Mouse (Mus musculus) CH12.LX (cell line): ENCODE measurements at regions not wholly inside any gene's neighbourhood (a gene's known extent, or its start where the extent isn't known, plus 50 kb on each side); places are given as distances from the start of the nearest gene placed in this dataset.
"Not testable (repeated sequence)": the region's sequence is repeated elsewhere in the genome, so short reads cannot be mapped to it uniquely, and the experiment has no call there.

ENCODE experiments used
- DNase-seq: peaks from one replicate; pipeline ENCODE4 v3.0.0-alpha.2; 2013; ENCODE audit errors: extremely low read depth
- H3K27ac ChIP-seq: 2 replicates; pipeline ENCODE4 v1.5.1; 2012; ENCODE audit warnings: low read depth, mild to moderate bottlenecking, control low read depth, moderate library complexity; ENCODE audit not compliant: insufficient read depth
- H3K27me3 ChIP-seq: replicated peaks from 2 replicates; pipeline ENCODE3; 2012; ENCODE audit warnings: inconsistent platforms
- H3K36me3 ChIP-seq, 2 experiments: replicated peaks in 1 of 2; 2 replicates each; pipeline versions ENCODE3 to v1.6.1; 2012; ENCODE audit warnings: inconsistent platforms in 1 of 2, low read length in 1 of 2, mild to moderate bottlenecking in 1 of 2, mixed read lengths in 1 of 2, moderate library complexity in 1 of 2; ENCODE audit not compliant: control insufficient read depth in 1 of 2, insufficient read depth in 1 of 2
- H3K4me1 ChIP-seq, 2 experiments: 2 replicates each; pipeline ENCODE4 v1.6.1; 2012; ENCODE audit warnings: inconsistent platforms in 1 of 2, moderate library complexity in 1 of 2; ENCODE audit not compliant: insufficient read depth in 2 of 2, control insufficient read depth in 1 of 2
- H3K4me2 ChIP-seq: 2 replicates; pipeline ENCODE4 v1.6.1; 2012; ENCODE audit warnings: low read depth, mild to moderate bottlenecking, control low read depth; ENCODE audit not compliant: poor library complexity, insufficient read depth, severe bottlenecking
- H3K4me3 ChIP-seq, 3 experiments: fragments of 150-350 bp in 1 of 3; sonication (generic) in 1 of 3; replicated peaks in 1 of 3; 2 replicates each; pipeline versions ENCODE3 to v1.5.1; 2011 to 2012; ENCODE audit warnings: low read depth in 2 of 3, low read length in 2 of 3, mild to moderate bottlenecking in 2 of 3, moderate library complexity in 2 of 3, control low read depth in 1 of 3, improper control_type of control experiment in 1 of 3, inconsistent platforms in 1 of 3, mixed read lengths in 1 of 3; ENCODE audit not compliant: poor library complexity in 1 of 3
- H3K79me2 ChIP-seq: replicated peaks from 2 replicates; pipeline ENCODE4 v1.6.1; 2012; ENCODE audit warnings: mild to moderate bottlenecking, moderate library complexity; ENCODE audit not compliant: control insufficient read depth, poor library complexity, insufficient read depth, severe bottlenecking; ENCODE audit errors: extremely low read depth
- H3K9ac ChIP-seq: 2 replicates; pipeline ENCODE4 v1.6.1; 2012; ENCODE audit warnings: low read depth, mild to moderate bottlenecking, control low read depth, moderate library complexity; ENCODE audit not compliant: insufficient read depth
- H3K9me3 ChIP-seq: replicated peaks from 2 replicates; pipeline ENCODE3; 2012; ENCODE audit warnings: low read length, inconsistent platforms, mixed read lengths
- BHLHE40 ChIP-seq: IDR thresholded peaks from 2 replicates; pipeline ENCODE4 v1.6.1; 2011; ENCODE audit warnings: mild to moderate bottlenecking, low read depth, low read length, improper control_type of control experiment
- CHD1 ChIP-seq: IDR thresholded peaks from 2 replicates; pipeline ENCODE4 v1.6.1; 2012; ENCODE audit warnings: low read depth, low read length, improper control_type of control experiment, inconsistent platforms
- CHD2 ChIP-seq: IDR thresholded peaks from 2 replicates; pipeline ENCODE4 v1.6.1; 2011; ENCODE audit warnings: low read length, improper control_type of control experiment
- ELF1 ChIP-seq: IDR thresholded peaks from 2 replicates; pipeline ENCODE4 v1.6.1; 2014; ENCODE audit warnings: low read depth, mild to moderate bottlenecking, inconsistent platforms, low read length, improper control_type of control experiment
- EP300 ChIP-seq: IDR thresholded peaks from 2 replicates; pipeline ENCODE4 v1.6.1; 2011; ENCODE audit warnings: low read length, improper control_type of control experiment
- GABPA ChIP-seq: IDR thresholded peaks from 2 replicates; pipeline ENCODE4 v1.6.1; 2012; ENCODE audit warnings: low read depth, low read length, improper control_type of control experiment, inconsistent platforms; ENCODE audit not compliant: insufficient replicate concordance
- JUN ChIP-seq: IDR thresholded peaks from 2 replicates; pipeline ENCODE4 v1.6.1; 2011; ENCODE audit warnings: low read depth, mild to moderate bottlenecking, low read length, improper control_type of control experiment, moderate library complexity; ENCODE audit not compliant: insufficient read depth
- JUND ChIP-seq: conservative IDR thresholded peaks from 2 replicates; pipeline ENCODE4 v1.6.1; 2011; ENCODE audit warnings: low read depth, low read length, improper control_type of control experiment
- MAFK ChIP-seq: IDR thresholded peaks from 2 replicates; pipeline ENCODE4 v1.6.1; 2011; ENCODE audit warnings: low read length, improper control_type of control experiment; ENCODE audit not compliant: insufficient replicate concordance
- MYC ChIP-seq: IDR thresholded peaks from 2 replicates; pipeline ENCODE4 v1.6.1; 2011; ENCODE audit warnings: low read depth, mild to moderate bottlenecking, improper control_type of control experiment, low read length
- NRF1 ChIP-seq: IDR thresholded peaks from 2 replicates; pipeline ENCODE4 v1.6.1; 2014; ENCODE audit warnings: low read depth, mild to moderate bottlenecking, inconsistent platforms, low read length, improper control_type of control experiment, moderate library complexity
- PAX5 ChIP-seq: IDR thresholded peaks from 2 replicates; pipeline ENCODE4 v1.6.1; 2012; ENCODE audit warnings: low read length, inconsistent platforms, mixed read lengths
- POLR2A ChIP-seq: IDR thresholded peaks from 2 replicates; pipeline ENCODE4 v1.6.1; 2011; ENCODE audit warnings: low read depth, mild to moderate bottlenecking, improper control_type of control experiment, low read length
- SMC3 ChIP-seq: IDR thresholded peaks from 2 replicates; pipeline ENCODE4 v1.6.1; 2011; ENCODE audit warnings: low read depth, low read length, improper control_type of control experiment
- USF1 ChIP-seq: IDR thresholded peaks from 2 replicates; pipeline ENCODE4 v1.6.1; 2014; ENCODE audit warnings: low read depth, mild to moderate bottlenecking, inconsistent platforms, low read length, improper control_type of control experiment
- ZC3H11A ChIP-seq: IDR thresholded peaks from 2 replicates; pipeline ENCODE4 v1.6.1; 2012; ENCODE audit warnings: low read depth, mild to moderate bottlenecking, inconsistent platforms, low read length, improper control_type of control experiment
- ZKSCAN1 ChIP-seq: IDR thresholded peaks from 2 replicates; pipeline ENCODE4 v1.6.1; 2012; ENCODE audit warnings: low read depth, inconsistent platforms, low read length, improper control_type of control experiment, borderline replicate concordance
- ZMIZ1 ChIP-seq: IDR thresholded peaks from 2 replicates; pipeline ENCODE4 v1.6.1; 2012; ENCODE audit warnings: low read depth, mild to moderate bottlenecking, inconsistent platforms, low read length, improper control_type of control experiment
- ZNF384 ChIP-seq: IDR thresholded peaks from 2 replicates; pipeline ENCODE4 v1.6.1; 2012; ENCODE audit warnings: low read depth, low read length, improper control_type of control experiment, inconsistent platforms
- dilution Hi-C: fragments of 300-500 bp; cut with MboI; formaldehyde crosslinking; loops from 2 replicates; pipeline ENCODE4 v1.14.3; 2020; ENCODE audit warnings: low sequenced_read_pairs; ENCODE audit not compliant: extremely low pct_unique_long_range_greater_than_20kb, extremely low pct_ligation_motif_present
- in situ Hi-C: fragments of 300-500 bp; cut with MboI; formaldehyde crosslinking; loops from 3 replicates; pipeline ENCODE4 v1.14.3; 2019; ENCODE audit warnings: low sequenced_read_pairs, low pct_ligation_motif_present, low pct_unique_long_range_greater_than_20kb, mixed read lengths

- no peak overlapping the region for H3K4me3 ChIP-seq
- H3K27me3 ChIP-seq, result no peaks in the 10 kb centered on the region
- H3K36me3 ChIP-seq, result no peaks in the 10 kb centered on the region
- H3K4me2 ChIP-seq, result no peak overlapping the region
- H3K79me2 ChIP-seq, result no peaks in the 10 kb centered on the region
- no peak for DNase-seq
- H3K27ac ChIP-seq, result no peak overlapping the region
- H3K9me3 ChIP-seq, result peaks cover 3% of the 10 kb centered on the region
- TF ChIP-seq POLR2A, result no peak
- TF ChIP-seq ZNF384, result no peak
- no peak for TF ChIP-seq ZC3H11A
- no peak for TF ChIP-seq CHD2
- no peak for TF ChIP-seq MAFK
- no peak for TF ChIP-seq CHD1
- H3K9ac ChIP-seq, result no peak overlapping the region
- H3K4me1 ChIP-seq, result no peaks in the 10 kb centered on the region
- in situ Hi-C loops (no loop called here), dilution Hi-C loops (no loop called here)
These were observed 200.4 kb downstream of the Fam43a start for GRCm38 (mm10) chr16:30799699-30800483.

GRCm38 (mm10) chr16:30804018-30804417 lies 204.5 kb downstream of the Fam43a start:
- H3K4me3 ChIP-seq, result no peak overlapping the region
- no peak for DNase-seq
- in situ Hi-C loops (no loop called here), dilution Hi-C loops (no loop called here)
- no peaks in the 10 kb centered on the region for H3K27me3 ChIP-seq
- peaks cover 3% of the 10 kb centered on the region for H3K9me3 ChIP-seq
- peaks cover 7 to 13% of the 10 kb centered on the region in 2 experiments; a peak in 3 of 4 replicates for H3K4me1 ChIP-seq
- H3K36me3 ChIP-seq, result no peaks in the 10 kb centered on the region
- H3K79me2 ChIP-seq, result no peaks in the 10 kb centered on the region
- no peak overlapping the region for H3K4me2 ChIP-seq
- H3K9ac ChIP-seq, result no peak overlapping the region
- TF ChIP-seq NRF1 (no peak), SMC3 (no peak), EP300 (no peak), CHD2 (no peak), PAX5 (no peak), GABPA (no peak), MYC (no peak), JUN (no peak), USF1 (no peak), BHLHE40 (no peak), ELF1 (no peak), ZKSCAN1 (no peak), ZMIZ1 (no peak), JUND (no peak)
- no peak overlapping the region for H3K27ac ChIP-seq

- H3K27me3 ChIP-seq, H3K9ac ChIP-seq, DNase-seq, H3K79me2 ChIP-seq, H3K36me3 ChIP-seq, H3K4me2 ChIP-seq, dilution Hi-C loops, H3K4me3 ChIP-seq, H3K9me3 ChIP-seq, H3K27ac ChIP-seq, in situ Hi-C loops: not testable (repeated sequence)
- H3K4me1 ChIP-seq, result peaks cover 8 to 13% of the 10 kb centered on the region in 2 experiments; a peak in 3 of 4 replicates
These were observed 206.7 kb downstream of the Fam43a start for GRCm38 (mm10) chr16:30806206-30806605.
